Mouse (Mus musculus): ENCODE data around the gene Tmem174. TPM values are rescaled to one million over a fixed set of nuclear protein-coding genes. Genes with fewer than 3 reads are reported as not detected.

The Tmem174 gene
- under 1 TPM in 1 of 2 experiments, not detected in 1; 0.23 TPM for total RNA-seq (2021)
- long read RNA-seq, experiment 1 = 0 reads
- long read RNA-seq, experiment 2 = 0 reads

GRCm38 (mm10) chr13:98637145-98637544 is at the start of gene Tmem174:
Gene Tmem174 (minus strand): TSS chr13:98637410.
- no peak for DNase-seq (ENCODE audit: low spot score in 2 of 2)

GRCm38 (mm10) chr13:98684144-98684900 is 47.1 kb upstream of the Tmem174 start:
- DNase-seq (ENCODE audit: low spot score in 2 of 2) = no peak

GRCm38 (mm10) chr13:98683412-98683811 is 46.2 kb upstream of the Tmem174 start:
- DNase-seq (ENCODE audit: low spot score in 2 of 2) = no peak

GRCm38 (mm10) chr13:98680470-98681060 is 43.4 kb upstream of the Tmem174 start:
- no peak for DNase-seq (ENCODE audit: low spot score in 2 of 2)

- DNase-seq (ENCODE audit: low spot score in 2 of 2) = no peak
Measured at GRCm38 (mm10) chr13:98679631-98680041, 42.4 kb upstream of the Tmem174 start.

GRCm38 (mm10) chr13:98679230-98679629 is 42.0 kb upstream of the Tmem174 start:
- DNase-seq (ENCODE audit: low spot score in 2 of 2) = peak in 1 of 2 experiments; percentile 0

GRCm38 (mm10) chr13:98673922-98674321 is 36.7 kb upstream of the Tmem174 start:
- no peak for DNase-seq (ENCODE audit: low spot score in 2 of 2)

GRCm38 (mm10) chr13:98669296-98669695 is 32.1 kb upstream of the Tmem174 start:
- DNase-seq (ENCODE audit: low spot score in 2 of 2) = no peak

GRCm38 (mm10) chr13:98667316-98667715 is 30.1 kb upstream of the Tmem174 start:
- no peak for DNase-seq (ENCODE audit: low spot score in 2 of 2)

GRCm38 (mm10) chr13:98665240-98665639 is 28.0 kb upstream of the Tmem174 start:
- DNase-seq (ENCODE audit: low spot score in 2 of 2) = no peak

GRCm38 (mm10) chr13:98662173-98662675 is 25.0 kb upstream of the Tmem174 start:
- no peak for DNase-seq (ENCODE audit: low spot score in 2 of 2)

- DNase-seq (ENCODE audit: low spot score in 2 of 2) = no peak
Measured at GRCm38 (mm10) chr13:98656034-98656471, 18.8 kb upstream of the Tmem174 start.

- DNase-seq (ENCODE audit: low spot score in 2 of 2) = no peak
Measured at GRCm38 (mm10) chr13:98655346-98655745, 18.1 kb upstream of the Tmem174 start.

GRCm38 (mm10) chr13:98654129-98654939 is 17.1 kb upstream of the Tmem174 start:
- DNase-seq (ENCODE audit: low spot score in 2 of 2) = no peak

GRCm38 (mm10) chr13:98652194-98652593 is 15.0 kb upstream of the Tmem174 start:
- no peak for DNase-seq (ENCODE audit: low spot score in 2 of 2)

- no peak for DNase-seq (ENCODE audit: low spot score in 2 of 2)
Measured at GRCm38 (mm10) chr13:98651228-98651977, 14.2 kb upstream of the Tmem174 start.

GRCm38 (mm10) chr13:98647775-98648568 is 10.8 kb upstream of the Tmem174 start:
- no peak for DNase-seq (ENCODE audit: low spot score in 2 of 2)

GRCm38 (mm10) chr13:98638507-98639166 is 1.4 kb upstream of the Tmem174 start:
- DNase-seq (ENCODE audit: low spot score in 2 of 2) = no peak

- DNase-seq (ENCODE audit: low spot score in 2 of 2) = no peak
Measured at GRCm38 (mm10) chr13:98636571-98636970, 639 bp downstream of the Tmem174 start.

All from adrenal gland, adult 18-20 months (tissue).